Mouse (Mus musculus) liver, embryonic 11.5 days (tissue): ENCODE results near the gene Fryl. TPM values are rescaled to one million over a fixed set of nuclear protein-coding genes. Genes with fewer than 3 reads are reported as not detected.

ENCODE experiments used
- ATAC-seq: fragments of 200-750 bp; cut with Nextera tagmentation; replicated peaks from 2 replicates; pipeline ENCODE4 v1.8.0; 2017; ENCODE audit warnings: moderate number of reproducible peaks, mild to moderate bottlenecking, moderate TSS enrichment, moderate library complexity; ENCODE audit not compliant: low FRiP score
- DNase-seq: peaks from one replicate; pipeline ENCODE4 v3.0.0-alpha.2; 2017; ENCODE audit warnings: low spot score
- H3K27ac ChIP-seq: fragments of 300-500 bp; sonication (generic); 2 replicates; pipeline ENCODE4 v1.5.1; 2014; ENCODE audit warnings: mild to moderate bottlenecking, low read depth, low read length, control low read depth
- H3K27me3 ChIP-seq: fragments of 300-500 bp; sonication (generic); replicated peaks from 2 replicates; pipeline ENCODE4 v1.6.1; 2014; ENCODE audit warnings: low read length, mixed read lengths; ENCODE audit not compliant: control insufficient read depth, insufficient read depth
- H3K36me3 ChIP-seq: fragments of 300-500 bp; sonication (generic); 2 replicates; pipeline ENCODE4 v1.6.1; 2014; ENCODE audit warnings: mild to moderate bottlenecking, low read length, moderate library complexity, mixed read lengths; ENCODE audit not compliant: control insufficient read depth, insufficient read depth
- H3K4me1 ChIP-seq: fragments of 300-500 bp; sonication (generic); replicated peaks from 2 replicates; pipeline ENCODE4 v1.6.1; 2014; ENCODE audit warnings: low read length, mixed read lengths; ENCODE audit not compliant: control insufficient read depth, insufficient read depth
- H3K4me2 ChIP-seq: fragments of 300-500 bp; sonication (generic); 2 replicates; pipeline ENCODE4 v1.6.1; 2014; ENCODE audit warnings: mild to moderate bottlenecking, control low read depth, moderate library complexity
- H3K4me3 ChIP-seq: fragments of 300-500 bp; sonication (generic); 2 replicates; pipeline ENCODE4 v1.5.1; 2014; ENCODE audit warnings: low read depth, low read length, control low read depth
- H3K9ac ChIP-seq: fragments of 300-500 bp; sonication (generic); 2 replicates; pipeline ENCODE4 v1.6.1; 2014; ENCODE audit warnings: low read depth, low read length, control low read depth
- H3K9me3 ChIP-seq: fragments of 300-500 bp; sonication (generic); 2 replicates; pipeline ENCODE4 v1.6.1; 2016; ENCODE audit warnings: low read length, inconsistent platforms, mixed read lengths; ENCODE audit not compliant: control insufficient read depth
- WGBS: fragments of 180-500 bp; shearing (Covaris S2); extraction: QIAGEN DNeasy Blood & Tissue Kit; methylation state at CpG from one replicate; pipeline ENCODE4 v1.1.7; 2014; 5-methylcytosine and 5-hydroxymethylcytosine counted together
- polyA plus RNA-seq: library from polyadenylated mRNA; unstranded; fragments of >200 nt; fragmentation: Nextera tagmentation; extraction: Ambion mirVana; gene quantifications from 2 replicates; pipeline ENCODE4 v1.2.1, GENCODE M21; 2014

Gene Fryl
- polyA plus RNA-seq, 1 experiment from 2014 or later, result 39.7 TPM

- Histone ChIP-seq H3K4me3 (no peak overlapping the region), H3K9me3 (no peaks in the 10 kb centered on the region), H3K4me2 (no peak overlapping the region), H3K36me3 (peaks cover 27% of the 10 kb centered on the region), H3K4me1 (no peaks in the 10 kb centered on the region), H3K27ac (no peak overlapping the region), H3K27me3 (no peaks in the 10 kb centered on the region), H3K9ac (no peak overlapping the region)
- 95% methylated on average over 17 of the region's 17 CpGs for WGBS
- ATAC-seq (no peak), DNase-seq (no peak)
These were observed 167.3 kb downstream of the Fryl start for GRCm38 (mm10) chr5:73089158-73089557.

GRCm38 (mm10) chr5:73081496-73081895 is 174.9 kb downstream of the Fryl start:
- no peak for DNase-seq
- no peaks in the 10 kb centered on the region for H3K27me3 ChIP-seq
- no peak overlapping the region for H3K4me2 ChIP-seq
- H3K36me3 ChIP-seq, result peaks cover 35% of the 10 kb centered on the region
- WGBS, result 88% methylated on average over 5 of the region's 5 CpGs
- no peak overlapping the region for H3K4me3 ChIP-seq
- ATAC-seq, result no peak
- no peak overlapping the region for H3K27ac ChIP-seq
- H3K9me3 ChIP-seq, result no peaks in the 10 kb centered on the region
- H3K9ac ChIP-seq, result no peak overlapping the region
- H3K4me1 ChIP-seq, result no peaks in the 10 kb centered on the region

GRCm38 (mm10) chr5:73079801-73080200 is 176.6 kb downstream of the Fryl start:
- Histone ChIP-seq H3K4me2 (no peak overlapping the region), H3K9ac (no peak overlapping the region), H3K27ac (no peak overlapping the region), H3K9me3 (no peaks in the 10 kb centered on the region), H3K27me3 (no peaks in the 10 kb centered on the region), H3K4me3 (no peak overlapping the region), H3K4me1 (no peaks in the 10 kb centered on the region), H3K36me3 (peaks cover 31% of the 10 kb centered on the region)
- WGBS, result 82% methylated on average over 5 of the region's 5 CpGs
- DNase-seq (no peak), ATAC-seq (no peak)

GRCm38 (mm10) chr5:73071319-73071718 is 185.1 kb downstream of the Fryl start:
- DNase-seq (peak; percentile 69), ATAC-seq (peak; percentile 52; the same call in 1 of the 2 replicates)
- no peaks in the 10 kb centered on the region for H3K4me1 ChIP-seq
- H3K27me3 ChIP-seq, result no peaks in the 10 kb centered on the region
- no peak overlapping the region for H3K27ac ChIP-seq
- H3K9ac ChIP-seq, result no peak overlapping the region
- peaks cover 35% of the 10 kb centered on the region for H3K36me3 ChIP-seq
- no peaks in the 10 kb centered on the region for H3K9me3 ChIP-seq
- 45% methylated on average over 15 of the region's 15 CpGs for WGBS
- H3K4me2 ChIP-seq, result no peak overlapping the region
- no peak overlapping the region for H3K4me3 ChIP-seq

- H3K27ac ChIP-seq, result no peak overlapping the region
- H3K27me3 ChIP-seq, result no peaks in the 10 kb centered on the region
- peaks cover 41% of the 10 kb centered on the region for H3K36me3 ChIP-seq
- H3K4me3 ChIP-seq, result no peak overlapping the region
- 50% methylated on average over 6 of the region's 6 CpGs for WGBS
- no peak for DNase-seq
- no peaks in the 10 kb centered on the region for H3K9me3 ChIP-seq
- no peak overlapping the region for H3K4me2 ChIP-seq
- H3K4me1 ChIP-seq, result no peaks in the 10 kb centered on the region
- ATAC-seq, result peak; percentile 34; the same call in 1 of the 2 replicates
- no peak overlapping the region for H3K9ac ChIP-seq
These were observed 189.5 kb downstream of the Fryl start for GRCm38 (mm10) chr5:73066946-73067345.

GRCm38 (mm10) chr5:73063768-73064669 is 192.4 kb downstream of the Fryl start:
- DNase-seq (no peak), ATAC-seq (no peak)
- Histone ChIP-seq H3K9ac (no peak overlapping the region), H3K27ac (no peak overlapping the region), H3K4me1 (no peaks in the 10 kb centered on the region), H3K27me3 (no peaks in the 10 kb centered on the region), H3K9me3 (no peaks in the 10 kb centered on the region), H3K4me2 (no peak overlapping the region), H3K36me3 (peaks cover 35% of the 10 kb centered on the region), H3K4me3 (no peak overlapping the region)
- 78% methylated on average over 13 of the region's 13 CpGs for WGBS

GRCm38 (mm10) chr5:73061506-73062155 is 194.8 kb downstream of the Fryl start:
- Histone ChIP-seq H3K4me3 (no peak overlapping the region), H3K4me1 (no peaks in the 10 kb centered on the region), H3K4me2 (no peak overlapping the region), H3K27ac (no peak overlapping the region), H3K27me3 (no peaks in the 10 kb centered on the region), H3K9ac (no peak overlapping the region), H3K36me3 (peaks cover 18% of the 10 kb centered on the region), H3K9me3 (no peaks in the 10 kb centered on the region)
- WGBS, result 88% methylated on average over 11 of the region's 11 CpGs
- DNase-seq (no peak), ATAC-seq (no peak)

- Histone ChIP-seq H3K27me3 (no peaks in the 10 kb centered on the region), H3K4me2 (no peak overlapping the region), H3K4me3 (no peak overlapping the region), H3K4me1 (no peaks in the 10 kb centered on the region), H3K27ac (no peak overlapping the region), H3K9me3 (no peaks in the 10 kb centered on the region), H3K9ac (no peak overlapping the region), H3K36me3 (peaks cover 31% of the 10 kb centered on the region)
- DNase-seq (no peak), ATAC-seq (no peak)
- 84% methylated on average over 5 of the region's 5 CpGs for WGBS
These were observed 199.5 kb downstream of the Fryl start for GRCm38 (mm10) chr5:73056937-73057336.
